Comparison of ENCODE assay signal across 9 mouse cellular contexts in the genomic region with DNA sequence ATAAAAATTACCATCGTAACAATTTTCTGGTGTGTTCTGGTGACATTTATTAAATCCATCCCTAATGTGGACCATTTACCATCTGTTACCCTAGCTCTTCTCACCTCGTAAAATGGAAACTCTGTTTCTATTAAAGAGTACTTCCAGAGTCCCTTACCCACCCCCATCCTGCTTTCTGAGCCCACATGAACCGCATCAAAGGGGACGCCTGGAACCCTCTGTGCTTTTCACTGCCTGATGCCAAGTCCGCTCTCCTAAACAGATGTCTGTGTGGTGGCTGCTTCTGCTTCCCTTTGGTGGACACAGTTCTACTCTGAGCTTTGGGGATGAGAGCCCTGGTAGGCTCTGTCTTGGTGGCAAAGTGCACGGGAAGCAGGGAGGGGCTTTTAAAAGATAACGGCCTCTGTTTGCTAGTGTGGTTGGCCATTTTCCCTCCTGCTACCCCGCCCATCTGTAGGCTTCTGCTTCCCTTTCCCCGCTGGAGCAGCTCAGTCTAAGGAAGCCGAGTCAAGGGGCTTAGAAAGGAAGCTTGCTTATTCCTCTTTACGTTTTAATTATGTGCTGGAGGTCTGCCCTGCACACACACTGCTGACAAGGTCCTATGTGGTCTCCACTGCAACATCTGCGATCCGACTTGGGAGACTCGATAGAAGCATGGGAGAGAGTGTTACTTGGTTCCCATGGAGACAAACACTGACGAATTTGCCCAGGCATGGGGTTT. TPM values are rescaled to one million over a fixed set of nuclear protein-coding genes. Genes with fewer than 3 reads are reported as not detected.
DNase-seq lines count a peak whose midpoint lies in the region; ATAC-seq and TF ChIP-seq lines count a peak whose summit lies in the region.
"Had no signal": no experiment of that assay in that cellular context is flagged by ENCODE, and none has a peak within 500 bp of the region (broad histone marks: within the 10 kb centered on the region; RNA-seq: fewer than 3 reads in every experiment).

No protein-coding gene starts in this region.

- H3K4me1 ChIP-seq in kidney, postnatal 0 days (replicated peaks; ENCODE audit: insufficient read depth, low read length): no peaks in the 10 kb centered on the region
- H3K4me1 ChIP-seq in hindbrain, embryonic 15.5 days (replicated peaks): peaks cover 24% of the 10 kb centered on the region
- no peaks in the 10 kb centered on the region for H3K4me1 ChIP-seq in kidney, adult 2 months (ENCODE audit: control insufficient read depth, insufficient read depth, low read length)

- no peak overlapping the region for H3K4me2 ChIP-seq in kidney, postnatal 0 days (ENCODE audit: low read length)
- H3K4me2 ChIP-seq in hindbrain, embryonic 15.5 days: peak overlapping the region; percentile 16; the same call in 1 of the 2 replicates

- intact Hi-C loops in left cerebral cortex, postnatal 10 days (cut with DNase I): no loop called here

- no peak for ATAC-seq in kidney, postnatal 0 days (replicated peaks; ENCODE audit: low FRiP score, low read depth)
- no peak for ATAC-seq in hindbrain, embryonic 15.5 days (ENCODE audit: low FRiP score, low read depth)
- peak; percentile 79 for ATAC-seq in megakaryocyte-erythroid progenitor cell, adult 5-6 weeks (replicated peaks; ENCODE audit: low FRiP score, low TSS enrichment, poor library complexity, severe bottlenecking)
- ATAC-seq: activated CD4-positive, CD25-positive, alpha-beta regulatory T cell, adult 4 months had no signal

- H3K27ac ChIP-seq in kidney, postnatal 0 days: no peak overlapping the region
- no peak overlapping the region; the same call in 1 of the 2 replicates for H3K27ac ChIP-seq in hindbrain, embryonic 15.5 days (replicated peaks)
- H3K27ac ChIP-seq in kidney, adult 2 months (ENCODE audit: insufficient read depth, low read depth, low read length): no peak overlapping the region

- H3K9me3 ChIP-seq in kidney, postnatal 0 days (replicated peaks; ENCODE audit: low read length): no peaks in the 10 kb centered on the region
- H3K9me3 ChIP-seq in hindbrain, embryonic 15.5 days: no peaks in the 10 kb centered on the region

- WGBS in kidney, postnatal 0 days: 38% methylated on average over 15 of the region's 15 CpGs
- 36% methylated on average over 15 of the region's 15 CpGs for WGBS in hindbrain, embryonic 15.5 days
- 58% methylated on average over 15 of the region's 15 CpGs for WGBS in kidney, adult 2 months

- TF ChIP-seq POLR2A in kidney, adult 2 months (IDR thresholded peaks at IDR 0.05; ENCODE audit: low read depth, low read length): no peak

- H3K4me3 ChIP-seq in kidney, postnatal 0 days (replicated peaks; ENCODE audit: low read depth, low read length): no peak overlapping the region
- H3K4me3 ChIP-seq in hindbrain, embryonic 15.5 days: no peak overlapping the region
- H3K4me3 ChIP-seq in kidney, adult 2 months (ENCODE audit: insufficient read depth, low read depth, low read length): no peak overlapping the region

- peak; percentile 49 for DNase-seq in kidney, postnatal 0 days (ENCODE audit: low spot score)
- no peak for DNase-seq in kidney, adult 11 months
- peak; percentile 27 for DNase-seq in embryo, embryonic 11 days
- DNase-seq in cerebellum, adult 18-20 months: no peak
- DNase-seq in left cerebral cortex, postnatal 10 days (ENCODE audit: extremely low spot score in 1 of 2, low spot score in 2 of 2): no peak
- DNase-seq in kidney, adult 2 months: no peak

- no peaks in the 10 kb centered on the region for H3K27me3 ChIP-seq in kidney, postnatal 0 days (ENCODE audit: insufficient read depth, low read length)
- no peaks in the 10 kb centered on the region for H3K27me3 ChIP-seq in hindbrain, embryonic 15.5 days
- no peaks in the 10 kb centered on the region for H3K27me3 ChIP-seq in kidney, adult 2 months (replicated peaks; ENCODE audit: control insufficient read depth, insufficient read depth, low read length)

- no peak for TF ChIP-seq CTCF in kidney, postnatal 0 days (IDR thresholded peaks at IDR 0.05; ENCODE audit: low read depth)
- TF ChIP-seq CTCF in kidney, adult 2 months (conservative IDR thresholded peaks at IDR 0.05; ENCODE audit: insufficient read depth, insufficient read length, low read depth, low read length): no peak

- no peaks in the 10 kb centered on the region for H3K36me3 ChIP-seq in kidney, postnatal 0 days (ENCODE audit: insufficient read depth, low read length)
- no peaks in the 10 kb centered on the region for H3K36me3 ChIP-seq in hindbrain, embryonic 15.5 days
- no peaks in the 10 kb centered on the region; the same call in 1 of the 2 replicates for H3K36me3 ChIP-seq in kidney, adult 2 months (ENCODE audit: control insufficient read depth, insufficient read depth, low read length)

- no peak overlapping the region for H3K9ac ChIP-seq in kidney, postnatal 0 days (ENCODE audit: low read depth, low read length)
- H3K9ac ChIP-seq in hindbrain, embryonic 15.5 days: no peak overlapping the region

RNA-seq across cellular contexts. Expression of a gene that starts 26.9 kb away (rescaled TPM):
- 11.2 and 13.9 TPM in 2 replicates for polyA plus RNA-seq in kidney, postnatal 0 days (2015; fragmentation: Nextera tagmentation; extraction: Ambion mirVana)
- polyA plus RNA-seq in hindbrain, embryonic 15.5 days (2015; fragmentation: Nextera tagmentation; extraction: Ambion mirVana): 9.2 and 10.1 TPM in 2 replicates
- total RNA-seq in megakaryocyte-erythroid progenitor cell, adult 5-6 weeks (2014; fragmentation: Nextera tagmentation): 1.4 and 12.9 TPM in 2 replicates
- 0.65 and 2.5 TPM in 2 replicates for total RNA-seq in megakaryocyte-erythroid progenitor cell, adult 5-6 weeks (2017)
- 10 to 100 TPM; 15.8 to 17.0 TPM for total RNA-seq in left cerebral cortex, postnatal 10 days (2021)
- polyA plus RNA-seq in kidney, adult 2 months (2012; rRNA removed): 17.9 and 23.4 TPM in 2 replicates
- polyA plus RNA-seq: activated CD4-positive, CD25-positive, alpha-beta regulatory T cell, adult 4 months had no signal

RNA-seq across cellular contexts. Expression of a gene that starts 58.0 kb away (rescaled TPM):
- polyA plus RNA-seq in kidney, postnatal 0 days (2015; fragmentation: Nextera tagmentation; extraction: Ambion mirVana): 47.5 and 52.9 TPM in 2 replicates
- 28.2 and 33.4 TPM in 2 replicates for polyA plus RNA-seq in hindbrain, embryonic 15.5 days (2015; fragmentation: Nextera tagmentation; extraction: Ambion mirVana)
- not detected in 2 replicates for total RNA-seq in megakaryocyte-erythroid progenitor cell, adult 5-6 weeks (2014; fragmentation: Nextera tagmentation)
- 0.69 TPM in 1 of 2 replicates, not detected in the other for total RNA-seq in megakaryocyte-erythroid progenitor cell, adult 5-6 weeks (2017)
- total RNA-seq in left cerebral cortex, postnatal 10 days (2021): 10 to 100 TPM; 10.7 to 11.4 TPM
- polyA plus RNA-seq in kidney, adult 2 months (2012; rRNA removed): 13.0 and 15.2 TPM in 2 replicates

Comparison
In these comparisons a context has a peak if more than half of its experiments do, and no peak if none do; other contexts are left out.
1. DNase-seq: peak in kidney, postnatal 0 days (single experiment) and embryo, embryonic 11 days (single experiment); none in kidney, adult 11 months (single experiment), cerebellum, adult 18-20 months (0 of 2), left cerebral cortex, postnatal 10 days (0 of 2) and kidney, adult 2 months (single experiment).